In the genomic region with DNA sequence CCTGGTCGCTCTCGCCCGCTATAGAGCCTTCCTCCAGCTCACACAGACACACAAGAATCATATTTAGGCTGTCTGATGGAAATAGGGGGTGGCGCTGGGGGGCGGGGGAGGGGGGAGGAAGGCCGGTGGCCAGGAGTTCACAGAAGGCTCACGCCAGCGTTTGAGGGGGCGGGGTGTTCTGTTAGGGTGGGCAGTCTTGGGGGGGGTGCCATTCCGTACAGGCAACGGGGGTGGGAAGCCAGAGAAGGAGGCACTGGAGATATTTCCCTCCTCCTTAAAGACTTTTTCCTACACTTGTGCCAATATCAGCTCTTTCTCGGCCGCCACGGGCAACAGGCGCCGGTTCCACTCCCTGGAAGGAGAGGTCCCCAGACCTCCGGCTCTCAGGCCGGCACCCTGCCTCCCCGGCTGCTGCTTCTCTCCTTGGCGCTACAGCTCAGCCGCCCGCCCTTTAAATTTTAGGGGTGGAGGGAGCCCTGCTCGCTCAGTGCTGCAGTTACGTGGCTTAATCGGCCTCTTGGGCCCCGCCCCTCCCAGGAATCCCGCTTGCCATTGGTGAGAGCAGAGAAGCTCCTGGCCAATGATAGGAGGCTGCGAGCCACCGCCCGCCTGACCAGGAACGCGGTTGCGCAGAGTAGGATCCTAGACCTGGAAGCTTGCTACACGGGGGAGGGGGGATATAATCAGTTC, we compare ENCODE assay signal across 7 mouse cellular contexts. TPM values are rescaled to one million over a fixed set of nuclear protein-coding genes. Genes with fewer than 3 reads are reported as not detected.
DNase-seq lines count a peak whose midpoint lies in the region; ATAC-seq lines count a peak whose summit lies in the region.

No protein-coding gene starts in this region.

- ATAC-seq in intestine, embryonic 14.5 days (replicated peaks; ENCODE audit: low FRiP score, low TSS enrichment, low read depth) = peak; percentile 93

- H3K4me1 ChIP-seq in intestine, embryonic 14.5 days (replicated peaks; ENCODE audit: control insufficient read depth, insufficient read depth, low read length) = peaks cover 41% of the 10 kb centered on the region
- H3K4me1 ChIP-seq in midbrain, embryonic 10.5 days = peaks cover 34% of the 10 kb centered on the region

- H3K4me3 ChIP-seq in intestine, embryonic 14.5 days (ENCODE audit: low read depth, low read length) = peak overlapping the region; percentile 48
- peak overlapping the region; percentile 64 for H3K4me3 ChIP-seq in midbrain, embryonic 10.5 days

- H3K36me3 ChIP-seq in intestine, embryonic 14.5 days (ENCODE audit: control insufficient read depth, insufficient read depth, low read length) = no peaks in the 10 kb centered on the region
- H3K36me3 ChIP-seq in midbrain, embryonic 10.5 days = no peaks in the 10 kb centered on the region

- H3K9ac ChIP-seq in intestine, embryonic 14.5 days (ENCODE audit: low read length) = peak overlapping the region; percentile 44

- intact Hi-C loops in left cerebral cortex, postnatal 25 days (cut with DNase I) = loop anchor here (1.0 kb wide), 1 partner anchor 50 kb away; no protein-coding TSS in a partner anchor

- H3K27ac ChIP-seq in intestine, embryonic 14.5 days (ENCODE audit: low read depth) = peak overlapping the region; percentile 86
- peak overlapping the region; percentile 87 for H3K27ac ChIP-seq in midbrain, embryonic 10.5 days (replicated peaks)

- peak; percentile 90 for DNase-seq in adrenal gland, adult 18-20 months (ENCODE audit: low spot score in 2 of 2)
- peak; percentile 98 for DNase-seq in embryo, embryonic 11 days
- peak; percentile 97 for DNase-seq in gastrocnemius, postnatal 25 days
- peak; percentile 92 for DNase-seq in intestine, embryonic 14.5 days (ENCODE audit: low spot score)
- DNase-seq in left cerebral cortex, postnatal 25 days (ENCODE audit: low spot score in 2 of 2) = peak; percentile 97 to 99
- peak; percentile 98 for DNase-seq in midbrain, embryonic 10.5 days (ENCODE audit: low spot score)
- DNase-seq in right cerebral cortex, postnatal 4 days = peak; percentile 93

- no peaks in the 10 kb centered on the region for H3K27me3 ChIP-seq in intestine, embryonic 14.5 days (replicated peaks; ENCODE audit: control insufficient read depth, insufficient read depth, low read length)
- peaks cover 48% of the 10 kb centered on the region for H3K27me3 ChIP-seq in midbrain, embryonic 10.5 days (ENCODE audit: low read depth, poor library complexity, severe bottlenecking)

- no peaks in the 10 kb centered on the region for H3K9me3 ChIP-seq in intestine, embryonic 14.5 days (ENCODE audit: control insufficient read depth, low read length)
- no peaks in the 10 kb centered on the region for H3K9me3 ChIP-seq in midbrain, embryonic 10.5 days (replicated peaks)

- WGBS in intestine, embryonic 14.5 days = 0% methylated on average over 34 of the region's 34 CpGs
- WGBS in midbrain, embryonic 10.5 days = under 1% methylated on average over 34 of the region's 34 CpGs

- H3K4me2 ChIP-seq in intestine, embryonic 14.5 days (ENCODE audit: low read length) = peak overlapping the region; percentile 62

RNA-seq across cellular contexts. Expression of a gene that starts 16.2 kb away (rescaled TPM):
- 10 to 100 TPM; 10.5 to 36.6 TPM for total RNA-seq in adrenal gland, adult 18-20 months (2021)
- total RNA-seq in gastrocnemius, postnatal 25 days (2021) = 10 to 100 TPM in 1 of 2 experiments, 1 to 10 TPM in 1; 8.0 to 10.3 TPM
- 21.2 and 24.1 TPM in 2 replicates for polyA plus RNA-seq in intestine, embryonic 14.5 days (2014; fragmentation: Nextera tagmentation; extraction: Ambion mirVana)
- 1 to 10 TPM; 2.9 to 3.2 TPM for total RNA-seq in left cerebral cortex, postnatal 25 days (2021)
- polyA plus RNA-seq in midbrain, embryonic 10.5 days (2016; fragmentation: Nextera tagmentation; extraction: Ambion mirVana) = 0.96 and 1.6 TPM in 2 replicates

RNA-seq across cellular contexts. Expression of a gene that starts 32.4 kb away (rescaled TPM):
- total RNA-seq in adrenal gland, adult 18-20 months (2021) = 10 to 100 TPM; 38.9 to 40.3 TPM
- 10 to 100 TPM; 32.3 to 34.8 TPM for total RNA-seq in gastrocnemius, postnatal 25 days (2021)
- 71.9 and 75.6 TPM in 2 replicates for polyA plus RNA-seq in intestine, embryonic 14.5 days (2014; fragmentation: Nextera tagmentation; extraction: Ambion mirVana)
- total RNA-seq in left cerebral cortex, postnatal 25 days (2021) = 100 to 1,000 TPM; 556 to 558 TPM
- polyA plus RNA-seq in midbrain, embryonic 10.5 days (2016; fragmentation: Nextera tagmentation; extraction: Ambion mirVana) = 28.3 and 35.0 TPM in 2 replicates

Comparison
In these comparisons a context has a peak if more than half of its experiments do, and no peak if none do; other contexts are left out.
1. Peak in every context shown above with its lines: DNase-seq, ATAC-seq, H3K4me3 ChIP-seq and H3K27ac ChIP-seq.
2. RNA of a gene that starts 32.4 kb away (total RNA-seq): 556 to 558 TPM in left cerebral cortex, postnatal 25 days; 38.9 to 40.3 TPM in adrenal gland, adult 18-20 months and 32.3 to 34.8 TPM in gastrocnemius, postnatal 25 days; every median in the first group is over 10 times any median in the second.